Mouse (Mus musculus): Measurements from ENCODE around the gene Ptgfr. TPM values are rescaled to one million over a fixed set of nuclear protein-coding genes. Genes with fewer than 3 reads are reported as not detected.

The Ptgfr gene
- polyA plus RNA-seq (2012; ENCODE audit: insufficient read depth, insufficient read length, missing spikeins) = 0.40 and 0.79 TPM in 2 replicates

- peak within 1 kb of the TSS; percentile 47 for H3K4me3 ChIP-seq (ENCODE audit: insufficient read depth, low read depth, low read length)
- no peak within 1 kb of the TSS for H3K27ac ChIP-seq (replicated peaks; ENCODE audit: low read depth, low read length)
These were observed at the start of gene Ptgfr for GRCm38 (mm10) chr3:151836871-151837680. TSS of gene Ptgfr (minus strand) at chr3:151837630.

GRCm38 (mm10) chr3:151883881-151884280 lies 46.5 kb upstream of the Ptgfr start:
- no peak overlapping the region for H3K27ac ChIP-seq (replicated peaks; ENCODE audit: low read depth, low read length)
- no peaks in the 10 kb centered on the region for H3K4me1 ChIP-seq (ENCODE audit: control insufficient read depth, insufficient read depth, insufficient read length, low read length)

More at GRCm38 (mm10) chr3:151836871-151837680, at the start of gene Ptgfr:
- no peaks in the 10 kb centered on the region for H3K4me1 ChIP-seq (ENCODE audit: control insufficient read depth, insufficient read depth, insufficient read length, low read length)

DNA sequence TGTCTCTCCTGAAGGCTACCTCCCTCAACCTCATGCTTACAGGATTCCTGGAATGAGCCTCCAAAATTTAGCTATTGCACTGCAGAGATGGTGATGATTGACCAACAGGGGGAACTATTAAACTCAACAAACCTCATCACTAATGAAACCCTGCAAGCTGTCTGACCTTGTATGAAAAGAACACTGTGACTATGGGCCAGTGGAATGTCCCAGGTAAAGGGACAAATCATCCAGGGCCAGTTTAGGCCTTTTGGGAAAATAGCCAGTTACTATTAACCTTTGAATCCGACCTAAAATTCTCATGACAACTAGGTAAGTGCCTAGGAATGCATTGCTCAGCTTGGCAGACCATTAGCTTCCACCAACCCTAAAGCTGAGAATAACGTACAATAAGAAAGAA lies 42.6 kb upstream of the Ptgfr start:
- no peaks in the 10 kb centered on the region for H3K4me1 ChIP-seq (ENCODE audit: control insufficient read depth, insufficient read depth, insufficient read length, low read length)
- no peak overlapping the region for H3K27ac ChIP-seq (replicated peaks; ENCODE audit: low read depth, low read length)
- no peak overlapping the region for H3K4me3 ChIP-seq (ENCODE audit: insufficient read depth, low read depth, low read length)

More at GRCm38 (mm10) chr3:151883881-151884280, 46.5 kb upstream of the Ptgfr start:
- no peak overlapping the region for H3K4me3 ChIP-seq (ENCODE audit: insufficient read depth, low read depth, low read length)

DNA sequence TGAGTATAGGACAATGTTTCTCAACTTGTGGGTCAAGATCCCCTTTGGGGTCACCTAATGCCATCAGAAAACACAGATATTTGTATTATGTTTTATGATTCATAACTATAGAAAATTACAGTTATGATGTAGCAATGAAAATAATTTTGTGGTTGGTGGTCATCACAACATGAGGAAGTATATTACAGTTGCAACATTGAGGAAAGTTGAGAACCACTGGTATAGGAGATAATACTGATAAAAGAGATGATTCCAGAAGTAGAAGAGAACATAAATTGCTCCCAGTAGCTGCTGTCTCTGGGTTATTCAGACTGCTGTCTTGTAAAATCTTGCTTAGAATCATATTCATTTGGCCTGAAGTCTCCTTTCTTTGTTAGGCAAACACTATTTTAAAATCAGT lies 31.5 kb upstream of the Ptgfr start:
- no peak overlapping the region for H3K27ac ChIP-seq (replicated peaks; ENCODE audit: low read depth, low read length)
- no peak overlapping the region for H3K4me3 ChIP-seq (ENCODE audit: insufficient read depth, low read depth, low read length)
- H3K4me1 ChIP-seq (ENCODE audit: control insufficient read depth, insufficient read depth, insufficient read length, low read length) = no peaks in the 10 kb centered on the region

- H3K4me3 ChIP-seq (ENCODE audit: insufficient read depth, low read depth, low read length) = no peak overlapping the region
- H3K4me1 ChIP-seq (ENCODE audit: control insufficient read depth, insufficient read depth, insufficient read length, low read length) = no peaks in the 10 kb centered on the region
- no peak overlapping the region for H3K27ac ChIP-seq (replicated peaks; ENCODE audit: low read depth, low read length)
These were observed 13.9 kb upstream of the Ptgfr start for GRCm38 (mm10) chr3:151851344-151851743.

DNA sequence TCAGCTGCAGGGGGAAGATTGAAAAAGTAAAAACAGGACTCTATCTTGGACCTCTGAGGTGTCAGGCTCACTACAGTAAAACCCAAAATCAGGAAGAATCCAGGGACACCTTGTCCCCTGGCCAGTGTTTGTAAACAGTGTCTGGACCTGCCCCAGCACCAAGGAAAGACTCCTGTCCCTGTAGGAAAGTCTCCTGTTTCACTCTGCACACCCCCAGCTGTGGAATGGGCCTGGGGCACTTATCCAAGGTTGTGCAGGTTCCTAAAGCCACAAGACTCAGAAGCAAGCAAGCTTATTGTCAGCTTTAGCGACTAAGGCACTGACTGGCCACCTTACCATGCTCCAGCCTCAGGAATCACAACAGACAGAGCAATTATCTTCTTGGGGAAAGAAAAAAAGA lies 13.2 kb upstream of the Ptgfr start:
- no peak overlapping the region for H3K27ac ChIP-seq (replicated peaks; ENCODE audit: low read depth, low read length)

DNA sequence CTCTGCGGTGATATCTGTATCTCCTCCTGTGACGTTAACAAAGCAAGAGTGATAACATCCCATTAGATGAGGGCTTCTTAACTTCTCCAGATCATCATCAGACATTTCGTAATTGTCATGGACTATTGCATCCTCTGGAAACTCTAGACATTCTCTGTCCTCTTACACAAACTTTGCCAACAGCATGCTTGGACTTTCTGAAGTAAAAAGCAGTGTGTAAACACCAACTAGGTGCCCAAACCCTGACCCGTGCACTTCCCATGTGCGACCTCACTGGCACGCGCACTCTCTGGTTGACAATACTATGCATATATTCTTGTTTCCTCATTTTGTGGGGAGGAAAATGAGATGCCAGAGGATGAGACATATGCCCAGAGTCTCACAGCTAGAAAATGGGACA lies 8.9 kb upstream of the Ptgfr start:
- H3K4me3 ChIP-seq (ENCODE audit: insufficient read depth, low read depth, low read length) = no peak overlapping the region
- H3K27ac ChIP-seq (replicated peaks; ENCODE audit: low read depth, low read length) = no peak overlapping the region
- H3K4me1 ChIP-seq (ENCODE audit: control insufficient read depth, insufficient read depth, insufficient read length, low read length) = no peaks in the 10 kb centered on the region

More for the DNA sequence above, 13.2 kb upstream of the Ptgfr start:
- Histone ChIP-seq H3K4me3 (ENCODE audit: insufficient read depth, low read depth, low read length) (no peak overlapping the region), H3K4me1 (ENCODE audit: control insufficient read depth, insufficient read depth, insufficient read length, low read length) (no peaks in the 10 kb centered on the region)

DNA sequence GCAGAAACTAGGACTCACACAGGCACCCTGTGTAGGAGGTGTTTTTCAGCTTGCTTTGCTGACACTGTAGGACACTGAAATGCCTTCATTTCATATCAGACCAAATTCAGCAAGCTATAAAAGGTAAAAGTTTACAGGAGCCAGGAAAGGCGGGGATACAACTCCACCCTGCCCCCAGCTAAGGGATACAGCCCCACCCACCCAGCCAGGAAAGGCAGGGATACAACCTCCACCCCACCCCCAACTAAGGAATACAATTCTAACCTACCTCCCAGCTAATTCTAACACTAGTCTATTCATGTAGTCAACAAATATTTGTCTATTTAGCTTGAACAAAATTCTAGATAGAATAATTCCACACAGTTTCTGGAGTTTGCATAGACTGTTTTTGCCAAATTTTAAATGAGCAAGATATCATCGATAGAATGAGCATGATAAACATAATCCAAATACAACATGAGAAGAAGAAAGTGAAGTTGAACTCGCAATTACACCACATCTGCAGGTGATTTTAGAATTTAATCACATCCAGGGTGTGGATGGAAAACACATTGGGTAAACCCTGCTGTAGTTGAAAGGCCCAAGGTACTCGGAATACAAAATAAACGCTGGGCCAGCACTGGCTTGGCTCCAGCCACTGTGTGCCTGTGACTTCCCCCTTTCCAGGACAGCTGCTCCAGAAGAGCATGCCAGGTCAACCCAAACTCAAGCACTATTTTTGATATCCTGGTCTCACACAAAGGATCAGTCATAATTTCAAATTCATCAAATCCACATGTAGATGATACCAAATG lies 7.1 kb upstream of the Ptgfr start:
- H3K27ac ChIP-seq (replicated peaks; ENCODE audit: low read depth, low read length) = no peak overlapping the region
- H3K4me1 ChIP-seq (ENCODE audit: control insufficient read depth, insufficient read depth, insufficient read length, low read length) = no peaks in the 10 kb centered on the region
- no peak overlapping the region for H3K4me3 ChIP-seq (ENCODE audit: insufficient read depth, low read depth, low read length)

GRCm38 (mm10) chr3:151840688-151841087 lies 3.3 kb upstream of the Ptgfr start:
- Histone ChIP-seq H3K27ac (replicated peaks; ENCODE audit: low read depth, low read length) (no peak overlapping the region), H3K4me3 (ENCODE audit: insufficient read depth, low read depth, low read length) (no peak overlapping the region), H3K4me1 (ENCODE audit: control insufficient read depth, insufficient read depth, insufficient read length, low read length) (no peaks in the 10 kb centered on the region)

DNA sequence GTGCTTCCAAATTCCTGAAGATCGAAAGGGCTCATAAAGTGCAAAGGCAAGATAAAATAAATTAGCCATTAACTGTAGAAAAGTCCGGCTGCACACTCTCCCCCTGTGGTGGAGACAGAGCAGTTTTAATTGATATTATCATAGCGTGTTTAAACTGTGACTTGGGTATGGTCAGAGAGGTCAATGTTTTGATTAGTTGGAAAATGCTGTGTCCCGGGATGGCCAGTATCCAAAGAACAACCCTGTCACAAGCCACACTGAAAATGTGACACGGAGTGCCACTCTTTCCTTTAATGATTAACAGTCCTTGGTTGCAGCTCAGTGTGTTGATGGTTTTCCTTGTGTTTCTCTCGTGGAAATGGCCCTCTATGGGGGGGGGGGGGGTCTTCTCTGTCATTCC lies 942 bp upstream of the Ptgfr start:
- Histone ChIP-seq H3K27ac (replicated peaks; ENCODE audit: low read depth, low read length) (no peak overlapping the region), H3K4me1 (ENCODE audit: control insufficient read depth, insufficient read depth, insufficient read length, low read length) (no peaks in the 10 kb centered on the region), H3K4me3 (ENCODE audit: insufficient read depth, low read depth, low read length) (no peak overlapping the region)

DNA sequence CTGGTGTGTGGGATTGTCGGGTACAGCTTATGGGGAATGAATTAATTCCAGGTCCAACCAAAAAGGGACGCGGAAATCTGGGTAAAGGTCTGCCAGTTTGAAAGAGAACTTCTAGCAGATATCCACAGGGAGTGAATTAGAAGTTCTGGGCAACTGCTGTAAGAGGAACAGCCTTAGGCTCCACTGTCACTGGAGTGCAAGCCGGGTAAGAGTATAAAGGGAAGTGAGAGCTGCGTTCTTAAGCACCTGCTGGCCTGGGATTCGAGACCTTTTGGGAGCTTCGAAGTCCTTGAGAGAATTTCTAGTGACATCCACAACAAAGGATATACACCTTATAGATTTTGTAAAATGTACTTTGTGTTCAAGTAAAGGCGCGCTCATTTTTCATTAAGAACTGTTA lies 319 bp upstream of the Ptgfr start:
- H3K4me3 ChIP-seq (ENCODE audit: insufficient read depth, low read depth, low read length) = no peak overlapping the region
- no peak overlapping the region for H3K27ac ChIP-seq (replicated peaks; ENCODE audit: low read depth, low read length)
- no peaks in the 10 kb centered on the region for H3K4me1 ChIP-seq (ENCODE audit: control insufficient read depth, insufficient read depth, insufficient read length, low read length)

GRCm38 (mm10) chr3:151836451-151836850 lies 979 bp downstream of the Ptgfr start:
- H3K27ac ChIP-seq (replicated peaks; ENCODE audit: low read depth, low read length) = no peak overlapping the region
- H3K4me3 ChIP-seq (ENCODE audit: insufficient read depth, low read depth, low read length) = no peak overlapping the region
- H3K4me1 ChIP-seq (ENCODE audit: control insufficient read depth, insufficient read depth, insufficient read length, low read length) = no peaks in the 10 kb centered on the region

DNA sequence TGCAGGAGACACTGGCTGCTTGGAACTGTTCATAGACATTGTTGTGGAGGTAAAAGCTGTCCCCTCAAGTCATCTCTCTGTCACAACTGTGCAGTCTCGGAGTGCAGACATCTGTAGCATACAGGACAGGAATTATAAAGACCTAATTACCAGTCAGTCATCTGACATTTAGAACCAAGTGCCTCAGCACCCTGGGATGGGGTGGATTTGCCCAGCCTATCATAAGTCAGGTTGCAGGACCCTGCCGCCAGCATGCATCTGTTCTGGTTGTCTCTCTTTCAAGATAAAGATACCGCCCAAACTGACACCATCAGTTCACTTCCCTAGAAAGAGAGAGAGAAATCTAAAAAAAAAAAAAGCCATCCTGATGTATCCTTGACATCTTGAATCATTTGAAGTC lies 1.6 kb downstream of the Ptgfr start:
- no peak overlapping the region for H3K27ac ChIP-seq (replicated peaks; ENCODE audit: low read depth, low read length)
- H3K4me3 ChIP-seq (ENCODE audit: insufficient read depth, low read depth, low read length) = no peak overlapping the region
- no peaks in the 10 kb centered on the region for H3K4me1 ChIP-seq (ENCODE audit: control insufficient read depth, insufficient read depth, insufficient read length, low read length)

DNA sequence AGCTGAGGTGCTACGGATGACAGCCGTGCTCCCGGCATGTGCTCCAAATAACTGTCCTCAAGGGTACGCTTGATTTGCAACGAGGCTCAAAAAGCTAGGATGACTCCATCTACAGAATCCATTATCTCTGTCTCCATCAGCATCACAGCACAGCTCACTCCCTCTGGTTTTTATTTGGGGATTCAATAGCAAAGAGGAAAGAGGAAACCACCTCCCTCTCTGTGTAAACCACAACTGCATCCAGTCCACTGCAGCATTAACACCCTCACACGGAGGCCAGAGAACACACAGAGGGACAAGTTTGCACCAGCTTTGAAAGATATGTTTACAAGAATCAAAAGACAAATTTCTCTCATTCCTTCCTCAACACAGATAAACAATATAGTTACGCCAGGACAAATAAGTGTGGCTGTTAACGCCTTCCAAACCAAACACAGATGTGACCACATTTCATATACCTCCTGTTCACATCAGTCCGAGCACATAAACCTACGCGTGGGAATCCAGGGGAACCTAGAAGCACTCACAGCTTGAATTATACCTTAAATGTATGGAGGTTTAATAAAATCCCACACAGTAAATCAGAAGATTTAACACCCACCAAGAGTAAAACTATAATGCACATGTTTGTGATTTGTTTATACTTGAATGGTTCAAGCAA lies 9.3 kb downstream of the Ptgfr start:
- H3K4me1 ChIP-seq (ENCODE audit: control insufficient read depth, insufficient read depth, insufficient read length, low read length) = no peaks in the 10 kb centered on the region
- no peak overlapping the region for H3K4me3 ChIP-seq (ENCODE audit: insufficient read depth, low read depth, low read length)
- H3K27ac ChIP-seq (replicated peaks; ENCODE audit: low read depth, low read length) = no peak overlapping the region

DNA sequence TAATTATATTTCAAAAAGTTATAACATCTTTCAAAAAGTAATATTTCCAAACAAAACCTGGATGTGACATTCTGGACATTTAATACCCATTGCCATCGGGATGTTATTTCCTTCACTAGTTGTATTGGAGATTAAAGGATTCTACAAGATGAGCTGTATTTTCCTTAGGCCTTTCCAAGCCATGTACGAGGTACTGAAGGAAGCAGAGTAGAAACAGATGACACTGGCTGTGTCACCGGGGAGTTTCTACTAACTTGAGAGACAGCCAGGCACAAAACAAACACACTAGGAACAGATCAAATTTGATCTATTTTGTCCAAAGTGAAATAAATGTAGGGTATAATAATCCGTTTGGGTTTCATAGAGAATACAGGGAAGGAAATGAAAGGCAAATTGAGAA lies 17.6 kb downstream of the Ptgfr start:
- Histone ChIP-seq H3K27ac (replicated peaks; ENCODE audit: low read depth, low read length) (no peak overlapping the region), H3K4me3 (ENCODE audit: insufficient read depth, low read depth, low read length) (no peak overlapping the region), H3K4me1 (ENCODE audit: control insufficient read depth, insufficient read depth, insufficient read length, low read length) (no peaks in the 10 kb centered on the region)
